Mouse (Mus musculus) frontal cortex, adult (tissue): ENCODE measurements around the gene Magohb.

Experiments used
- ATAC-seq: cut with Nextera tagmentation; 2 replicates; pipeline ENCODE4 v1.9.2; 2017; ENCODE audit warnings: mild to moderate bottlenecking, moderate library complexity, mixed read lengths; ENCODE audit not compliant: low TSS enrichment

Gene Magohb

DNA sequence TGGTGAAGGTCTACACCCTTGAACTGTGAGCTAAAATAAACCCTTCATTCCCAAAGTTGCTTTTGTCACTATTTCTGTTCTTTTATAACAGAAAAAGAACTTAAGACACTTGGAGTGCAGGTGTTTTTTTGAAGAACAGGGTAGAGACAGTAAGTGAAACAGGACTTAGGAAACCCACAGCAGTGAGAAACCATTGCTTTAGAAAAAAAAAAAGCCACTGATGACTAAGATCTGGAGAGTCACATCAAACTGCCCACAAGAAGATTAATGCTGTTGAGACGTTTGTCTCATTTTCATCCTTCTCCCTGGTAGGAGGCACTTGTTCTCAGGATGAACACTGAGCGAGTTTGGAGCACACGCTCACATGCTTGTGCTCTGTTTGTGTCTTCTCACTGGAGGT, 31.0 kb downstream of the Magohb start:
- no peak for ATAC-seq

DNA sequence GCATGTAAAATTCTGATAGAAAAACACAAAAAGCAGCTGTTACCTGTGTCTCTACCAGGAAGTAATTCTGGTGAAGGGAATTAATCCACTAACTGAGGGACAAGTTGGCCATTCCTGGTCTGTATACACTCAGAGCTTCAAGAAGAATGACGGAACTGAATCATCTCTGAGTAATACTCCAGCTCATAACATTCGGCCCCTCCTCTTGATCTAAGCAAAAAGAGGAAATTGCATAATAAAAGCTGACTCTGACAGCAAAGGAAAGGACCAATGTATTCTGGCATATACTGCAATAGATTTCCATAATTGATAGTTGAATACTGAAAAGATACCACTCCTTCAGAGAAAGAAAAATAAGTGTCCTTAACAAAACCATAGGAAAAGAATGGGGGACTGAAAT, 45.8 kb downstream of the Magohb start, which contains the start of gene Klra2:
TSS of gene Klra2 (minus strand) at position 157 of the 400 bp plus-strand sequence.
- no peak for ATAC-seq

DNA sequence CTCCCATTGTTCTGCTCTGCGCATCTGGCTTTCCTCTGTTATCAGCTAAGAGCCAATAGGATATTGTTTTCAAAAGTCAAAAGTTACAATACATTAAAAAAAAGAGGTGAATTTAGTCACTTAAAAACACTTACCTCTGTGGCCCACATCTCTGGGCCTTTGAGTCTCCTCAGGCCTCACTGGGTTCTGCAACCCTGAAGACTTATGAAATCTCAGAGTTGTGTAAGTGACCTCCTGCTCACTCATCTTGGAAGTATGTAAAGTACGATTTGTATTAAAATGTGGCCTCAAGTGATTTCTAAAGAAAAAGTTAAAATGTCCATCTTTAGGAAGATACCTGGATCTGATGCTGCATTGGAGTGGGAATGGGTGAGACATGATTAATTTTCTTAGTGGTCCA, 48.0 kb downstream of the Magohb start:
- no peak for ATAC-seq
